Mouse (Mus musculus) gonadal fat pad, adult 2 months (tissue): ENCODE measurements around the gene Il34. TPM values are rescaled to one million over a fixed set of nuclear protein-coding genes. Genes with fewer than 3 reads are reported as not detected.

ENCODE experiments used
- DNase-seq: peaks from one replicate; pipeline ENCODE4 v3.0.0-alpha.2; 2012; ENCODE audit warnings: low read depth
- polyA plus RNA-seq: library from polyadenylated mRNA; depleted of rRNA; stranded (reverse); fragments of >200 nt; gene quantifications from 2 replicates; pipeline ENCODE4 v1.2.3, GENCODE M21; 2012

Gene Il34
- polyA plus RNA-seq, 1 experiment = 43.4 TPM

GRCm38 (mm10) chr8:110779924-110780718 is 25.6 kb downstream of the Il34 start:
- DNase-seq = no peak

- no peak for DNase-seq
Measured at GRCm38 (mm10) chr8:110776335-110776734, 29.4 kb downstream of the Il34 start.

GRCm38 (mm10) chr8:110775721-110776120 is 30.0 kb downstream of the Il34 start:
- DNase-seq = no peak

GRCm38 (mm10) chr8:110775316-110775715 is 30.4 kb downstream of the Il34 start:
- no peak for DNase-seq

- no peak for DNase-seq
Measured at GRCm38 (mm10) chr8:110774725-110775124, 31.0 kb downstream of the Il34 start.

- DNase-seq = no peak
Measured at GRCm38 (mm10) chr8:110774047-110774446, 31.7 kb downstream of the Il34 start.

GRCm38 (mm10) chr8:110772452-110772851 is 33.3 kb downstream of the Il34 start:
- DNase-seq = no peak

- DNase-seq = no peak
Measured at GRCm38 (mm10) chr8:110767261-110767660, 38.5 kb downstream of the Il34 start.

- DNase-seq = no peak
Measured at GRCm38 (mm10) chr8:110764671-110765070, 41.1 kb downstream of the Il34 start.

GRCm38 (mm10) chr8:110761988-110762387 is 43.7 kb downstream of the Il34 start:
- no peak for DNase-seq

GRCm38 (mm10) chr8:110761185-110761584 is 44.5 kb downstream of the Il34 start:
- DNase-seq = no peak

- DNase-seq = no peak
Measured at GRCm38 (mm10) chr8:110760280-110760940, 45.3 kb downstream of the Il34 start.

GRCm38 (mm10) chr8:110756196-110756595 is 49.5 kb downstream of the Il34 start:
- no peak for DNase-seq

- no peak for DNase-seq
Measured at GRCm38 (mm10) chr8:110755511-110756170, 50.1 kb downstream of the Il34 start.

- DNase-seq = no peak
Measured at GRCm38 (mm10) chr8:110754713-110755112, 51.0 kb downstream of the Il34 start.

- no peak for DNase-seq
Measured at GRCm38 (mm10) chr8:110751490-110751889, 54.2 kb downstream of the Il34 start.

GRCm38 (mm10) chr8:110750269-110750668 is 55.5 kb downstream of the Il34 start:
- no peak for DNase-seq

- no peak for DNase-seq
Measured at GRCm38 (mm10) chr8:110749500-110750170, 56.1 kb downstream of the Il34 start.

- no peak for DNase-seq
Measured at GRCm38 (mm10) chr8:110746661-110747060, 59.1 kb downstream of the Il34 start.

- DNase-seq = no peak
Measured at GRCm38 (mm10) chr8:110745162-110745561, 60.6 kb downstream of the Il34 start.

GRCm38 (mm10) chr8:110742452-110742818 is 63.3 kb downstream of the Il34 start:
- DNase-seq = no peak

GRCm38 (mm10) chr8:110741816-110742451 is 63.8 kb downstream of the Il34 start:
- DNase-seq = no peak
